Mouse (Mus musculus) limb, embryonic 11.5 days (tissue): ENCODE data around the gene Nudcd3. TPM values are rescaled to one million over a fixed set of nuclear protein-coding genes. Genes with fewer than 3 reads are reported as not detected.

Experiments
- ATAC-seq: fragments of 200-750 bp; cut with Nextera tagmentation; 2 replicates; pipeline ENCODE4 v1.8.0; 2017; ENCODE audit warnings: low read depth; ENCODE audit not compliant: insufficient number of reproducible peaks, low FRiP score, low TSS enrichment
- DNase-seq: peaks from one replicate; pipeline ENCODE4 v3.0.0-alpha.2; 2015; ENCODE audit warnings: low spot score
- H3K27ac ChIP-seq: fragments of 300-500 bp; sonication (generic); replicated peaks from 2 replicates; pipeline ENCODE4 v1.5.1; 2014; ENCODE audit warnings: low read depth, mild to moderate bottlenecking, low read length
- H3K27me3 ChIP-seq: fragments of 300-500 bp; sonication (generic); 2 replicates; pipeline ENCODE4 v1.6.1; 2014; ENCODE audit warnings: mild to moderate bottlenecking, low read length, mixed read lengths; ENCODE audit not compliant: control insufficient read depth, insufficient read depth
- H3K36me3 ChIP-seq: fragments of 300-500 bp; sonication (generic); 2 replicates; pipeline ENCODE4 v1.6.1; 2014; ENCODE audit warnings: mild to moderate bottlenecking, low read length, moderate library complexity, mixed read lengths; ENCODE audit not compliant: control insufficient read depth, insufficient read depth
- H3K4me1 ChIP-seq: fragments of 300-500 bp; sonication (generic); 2 replicates; pipeline ENCODE4 v1.6.1; 2014; ENCODE audit warnings: low read length, mixed read lengths; ENCODE audit not compliant: control insufficient read depth, insufficient read depth
- H3K4me2 ChIP-seq: fragments of 300-500 bp; sonication (generic); 2 replicates; pipeline ENCODE4 v1.6.1; 2014; ENCODE audit warnings: low read depth, mild to moderate bottlenecking, moderate library complexity; ENCODE audit not compliant: severe bottlenecking
- H3K4me3 ChIP-seq: fragments of 300-500 bp; sonication (generic); 2 replicates; pipeline ENCODE4 v1.5.1; 2014; ENCODE audit warnings: low read depth, low read length
- H3K9ac ChIP-seq: fragments of 300-500 bp; sonication (generic); 2 replicates; pipeline ENCODE4 v1.6.1; 2014; ENCODE audit warnings: mild to moderate bottlenecking, low read length
- H3K9me3 ChIP-seq: fragments of 300-500 bp; sonication (generic); 2 replicates; pipeline ENCODE4 v1.6.1; 2016; ENCODE audit warnings: low read length; ENCODE audit not compliant: control insufficient read depth
- WGBS: fragments of 180-500 bp; shearing (Covaris S2); extraction: QIAGEN DNeasy Blood & Tissue Kit; methylation state at CpG from one replicate; pipeline ENCODE4 v1.1.7; 2014; 5-methylcytosine and 5-hydroxymethylcytosine counted together
- polyA plus RNA-seq: library from polyadenylated mRNA; unstranded; fragments of >200 nt; fragmentation: Nextera tagmentation; extraction: Ambion mirVana; gene quantifications from 2 replicates; pipeline ENCODE4 v1.2.1, GENCODE M21; 2014

The Nudcd3 gene
- polyA plus RNA-seq, 1 experiment from 2014 or later, result 41.7 TPM

GRCm38 (mm10) chr11:6063501-6064214, 136.6 kb downstream of the Nudcd3 start:
- no peak overlapping the region for H3K4me2 ChIP-seq
- H3K27ac ChIP-seq, result no peak overlapping the region
- H3K4me3 ChIP-seq, result no peak overlapping the region
- no peak overlapping the region for H3K9ac ChIP-seq
- peaks cover 66% of the 10 kb centered on the region for H3K27me3 ChIP-seq
- no peaks in the 10 kb centered on the region for H3K9me3 ChIP-seq
- H3K4me1 ChIP-seq, result peaks cover 9% of the 10 kb centered on the region; the same call in 1 of the 2 replicates
- DNase-seq, result no peak
- WGBS, result 39% methylated on average over 17 of the region's 17 CpGs
- no peak for ATAC-seq
- no peaks in the 10 kb centered on the region for H3K36me3 ChIP-seq

- H3K36me3 ChIP-seq, result no peaks in the 10 kb centered on the region
- ATAC-seq, result no peak
- H3K9me3 ChIP-seq, result no peaks in the 10 kb centered on the region
- no peak overlapping the region for H3K27ac ChIP-seq
- peaks cover 61% of the 10 kb centered on the region for H3K27me3 ChIP-seq
- no peak overlapping the region for H3K4me3 ChIP-seq
- DNase-seq, result no peak
- peaks cover 9% of the 10 kb centered on the region; the same call in 1 of the 2 replicates for H3K4me1 ChIP-seq
- 80% methylated on average over 7 of the region's 7 CpGs for WGBS
- no peak overlapping the region for H3K4me2 ChIP-seq
- H3K9ac ChIP-seq, result no peak overlapping the region
Observed at GRCm38 (mm10) chr11:6063065-6063464, 137.2 kb downstream of the Nudcd3 start.

GRCm38 (mm10) chr11:6062329-6062728, 137.9 kb downstream of the Nudcd3 start:
- no peak for ATAC-seq
- H3K4me1 ChIP-seq, result peaks cover 9% of the 10 kb centered on the region; the same call in 1 of the 2 replicates
- peaks cover 54% of the 10 kb centered on the region for H3K27me3 ChIP-seq
- no peak overlapping the region for H3K27ac ChIP-seq
- 87% methylated on average over 11 of the region's 11 CpGs for WGBS
- no peak for DNase-seq
- H3K4me3 ChIP-seq, result no peak overlapping the region
- no peak overlapping the region for H3K4me2 ChIP-seq
- H3K9ac ChIP-seq, result no peak overlapping the region
- H3K36me3 ChIP-seq, result no peaks in the 10 kb centered on the region
- H3K9me3 ChIP-seq, result no peaks in the 10 kb centered on the region

GRCm38 (mm10) chr11:6061891-6062290, 138.3 kb downstream of the Nudcd3 start:
- 75% methylated on average over 5 of the region's 5 CpGs for WGBS
- H3K36me3 ChIP-seq, result no peaks in the 10 kb centered on the region
- ATAC-seq, result no peak
- no peak overlapping the region for H3K4me3 ChIP-seq
- peaks cover 50% of the 10 kb centered on the region for H3K27me3 ChIP-seq
- no peaks in the 10 kb centered on the region for H3K9me3 ChIP-seq
- DNase-seq, result no peak
- peaks cover 9% of the 10 kb centered on the region; the same call in 1 of the 2 replicates for H3K4me1 ChIP-seq
- no peak overlapping the region for H3K4me2 ChIP-seq
- no peak overlapping the region for H3K9ac ChIP-seq
- no peak overlapping the region for H3K27ac ChIP-seq

- no peak for ATAC-seq
- H3K9ac ChIP-seq, result no peak overlapping the region
- H3K27ac ChIP-seq, result no peak overlapping the region
- 90% methylated on average over 10 of the region's 10 CpGs for WGBS
- DNase-seq, result no peak
- H3K4me3 ChIP-seq, result no peak overlapping the region
- no peaks in the 10 kb centered on the region for H3K4me1 ChIP-seq
- no peaks in the 10 kb centered on the region for H3K36me3 ChIP-seq
- no peaks in the 10 kb centered on the region for H3K9me3 ChIP-seq
- peaks cover 23% of the 10 kb centered on the region for H3K27me3 ChIP-seq
- no peak overlapping the region for H3K4me2 ChIP-seq
Observed at GRCm38 (mm10) chr11:6059162-6059561, 141.1 kb downstream of the Nudcd3 start.

Other genes with a start within 250 kb of the Nudcd3 start
- 29.0 and 30.3 TPM in 2 replicates for gene Ykt6, start 244.7 kb downstream of the Nudcd3 start, polyA plus RNA-seq
- 0.55 and 0.67 TPM in 2 replicates for gene Camk2b, start 134.1 kb downstream of the Nudcd3 start, polyA plus RNA-seq
- 0.17 and 0.67 TPM in 2 replicates for gene A730071L15Rik, start 386 bp downstream of the Nudcd3 start, polyA plus RNA-seq
- gene Npc1l1, start 29.7 kb upstream of the Nudcd3 start, polyA plus RNA-seq, result 0.07 TPM in 1 of 2 replicates, not detected in the other
- gene Ddx56, start 67.4 kb upstream of the Nudcd3 start, polyA plus RNA-seq, result 114 and 117 TPM in 2 replicates
- 114 TPM in 2 replicates for gene Tmed4, start 74.5 kb upstream of the Nudcd3 start, polyA plus RNA-seq
- 91.2 and 106 TPM in 2 replicates for gene Ogdh, start 91.2 kb upstream of the Nudcd3 start, polyA plus RNA-seq
- 11.2 and 13.5 TPM in 2 replicates for gene Zmiz2, start 188.7 kb upstream of the Nudcd3 start, polyA plus RNA-seq
- 5,871 and 5,955 TPM in 2 replicates for gene Ppia, start 215.0 kb upstream of the Nudcd3 start, polyA plus RNA-seq
- 866 and 905 TPM in 2 replicates for gene H2afv, start 244.0 kb upstream of the Nudcd3 start, polyA plus RNA-seq